Mouse (Mus musculus) embryonic facial prominence, embryonic 12.5 days (tissue): Measurements from ENCODE around the gene Vars. TPM values are rescaled to one million over a fixed set of nuclear protein-coding genes. Genes with fewer than 3 reads are reported as not detected.

Source experiments
- polyA plus RNA-seq: library from polyadenylated mRNA; unstranded; fragments of >200 nt; fragmentation: Nextera tagmentation; extraction: Ambion mirVana; gene quantifications from 2 replicates; pipeline ENCODE4 v1.2.1, GENCODE M21; 2016

The Vars gene
- polyA plus RNA-seq, 1 experiment from 2014 or later, result 150 TPM

Other genes with a start within 250 kb of the Vars start
- not detected in 2 replicates for gene Cyp21a1, start 196.4 kb upstream of the Vars start, polyA plus RNA-seq
- 21.5 and 23.8 TPM in 2 replicates for gene Stk19, start 164.0 kb upstream of the Vars start, polyA plus RNA-seq
- gene Dxo, start 164.0 kb upstream of the Vars start, polyA plus RNA-seq, result 65.5 and 77.7 TPM in 2 replicates
- 61.6 and 64.3 TPM in 2 replicates for gene Skiv2l, start 150.8 kb upstream of the Vars start, polyA plus RNA-seq
- 127 and 134 TPM in 2 replicates for gene Nelfe, start 150.6 kb upstream of the Vars start, polyA plus RNA-seq
- 1.1 and 1.7 TPM in 2 replicates for gene Cfb, start 138.5 kb upstream of the Vars start, polyA plus RNA-seq
- 8.6 and 8.9 TPM in 2 replicates for gene Zbtb12, start 121.5 kb upstream of the Vars start, polyA plus RNA-seq
- gene Gm20547, start 118.9 kb upstream of the Vars start, polyA plus RNA-seq, result 0.31 TPM in 1 of 2 replicates, not detected in the other
- gene C2, start 102.7 kb upstream of the Vars start, polyA plus RNA-seq, result 1.2 and 2.5 TPM in 2 replicates
- gene Ehmt2, start 102.5 kb upstream of the Vars start, polyA plus RNA-seq, result 111 and 121 TPM in 2 replicates
- 0.29 TPM in 1 of 2 replicates, not detected in the other for gene Slc44a4, start 86.5 kb upstream of the Vars start, polyA plus RNA-seq
- 19.2 and 20.8 TPM in 2 replicates for gene Neu1, start 69.7 kb upstream of the Vars start, polyA plus RNA-seq
- 0.33 and 0.36 TPM in 2 replicates for gene Hspa1b, start 41.7 kb upstream of the Vars start, polyA plus RNA-seq
- gene Gm20481, start 31.1 kb upstream of the Vars start, polyA plus RNA-seq, result not detected in 2 replicates
- 4.2 and 4.9 TPM in 2 replicates for gene Hspa1a, start 28.8 kb upstream of the Vars start, polyA plus RNA-seq
- 0.84 and 0.99 TPM in 2 replicates for gene Hspa1l, start 28.3 kb upstream of the Vars start, polyA plus RNA-seq
- gene Lsm2, start 19.1 kb upstream of the Vars start, polyA plus RNA-seq, result 212 and 230 TPM in 2 replicates
- 0.20 and 0.25 TPM in 2 replicates for gene Vwa7, start 15.6 kb downstream of the Vars start, polyA plus RNA-seq
- 8.7 and 9.5 TPM in 2 replicates for gene Sapcd1, start 27.0 kb downstream of the Vars start, polyA plus RNA-seq
- 3.7 and 4.2 TPM in 2 replicates for gene Msh5, start 45.8 kb downstream of the Vars start, polyA plus RNA-seq
- 205 and 211 TPM in 2 replicates for gene Clic1, start 49.0 kb downstream of the Vars start, polyA plus RNA-seq
- 471 and 492 TPM in 2 replicates for gene Ddah2, start 58.0 kb downstream of the Vars start, polyA plus RNA-seq
- gene Ly6g6c, start 64.4 kb downstream of the Vars start, polyA plus RNA-seq, result not detected in 2 replicates
- 0.61 and 0.99 TPM in 2 replicates for gene Mpig6b, start 65.2 kb downstream of the Vars start, polyA plus RNA-seq
- 1.1 and 1.3 TPM in 2 replicates for gene Ly6g6e, start 75.9 kb downstream of the Vars start, polyA plus RNA-seq
- gene Ly6g6d, start 77.1 kb downstream of the Vars start, polyA plus RNA-seq, result 0.68 TPM in 1 of 2 replicates, not detected in the other
- 0.27 and 0.65 TPM in 2 replicates for gene Ly6g6f, start 84.6 kb downstream of the Vars start, polyA plus RNA-seq
- gene Abhd16a, start 88.3 kb downstream of the Vars start, polyA plus RNA-seq, result 83.3 and 86.7 TPM in 2 replicates
- gene Ly6g5c, start 107.3 kb downstream of the Vars start, polyA plus RNA-seq, result not detected in 2 replicates
- gene Ly6g5b, start 114.4 kb downstream of the Vars start, polyA plus RNA-seq, result 0.82 and 1.0 TPM in 2 replicates
- 22.4 and 25.5 TPM in 2 replicates for gene Gpank1, start 120.5 kb downstream of the Vars start, polyA plus RNA-seq
- 254 and 259 TPM in 2 replicates for gene Csnk2b, start 121.1 kb downstream of the Vars start, polyA plus RNA-seq
- 9.3 and 10.7 TPM in 2 replicates for gene D17H6S53E, start 125.4 kb downstream of the Vars start, polyA plus RNA-seq
- 0.46 and 0.49 TPM in 2 replicates for gene Apom, start 131.1 kb downstream of the Vars start, polyA plus RNA-seq
- 73.3 and 74.0 TPM in 2 replicates for gene Bag6, start 134.2 kb downstream of the Vars start, polyA plus RNA-seq
- gene Prrc2a, start 163.9 kb downstream of the Vars start, polyA plus RNA-seq, result 225 and 230 TPM in 2 replicates
- gene Aif1, start 175.1 kb downstream of the Vars start, polyA plus RNA-seq, result 7.0 and 7.3 TPM in 2 replicates
- 5.9 and 7.7 TPM in 2 replicates for gene Lst1, start 187.5 kb downstream of the Vars start, polyA plus RNA-seq
- 0.95 and 0.98 TPM in 2 replicates for gene Ltb, start 193.5 kb downstream of the Vars start, polyA plus RNA-seq
- 0.15 and 0.25 TPM in 2 replicates for gene Tnf, start 201.0 kb downstream of the Vars start, polyA plus RNA-seq
- 0.22 and 0.27 TPM in 2 replicates for gene Lta, start 204.4 kb downstream of the Vars start, polyA plus RNA-seq
- 1.0 TPM in 1 of 2 replicates, not detected in the other for gene Gm16181, start 219.8 kb downstream of the Vars start, polyA plus RNA-seq
- gene Atp6v1g2, start 232.7 kb downstream of the Vars start, polyA plus RNA-seq, result 4.5 and 5.5 TPM in 2 replicates
- 13.0 and 13.3 TPM in 2 replicates for gene Nfkbil1, start 234.8 kb downstream of the Vars start, polyA plus RNA-seq
- 572 and 587 TPM in 2 replicates for gene Ddx39b, start 240.8 kb downstream of the Vars start, polyA plus RNA-seq